Mouse (Mus musculus) splenic B cell, adult 2 months (primary cell): ENCODE results near the gene Cchcr1.
"Not testable (repeated sequence)": the region's sequence is repeated elsewhere in the genome, so short reads cannot be mapped to it uniquely, and the experiment has no call there.

Source experiments
- DNase-seq: peaks from one replicate; pipeline ENCODE4 v3.0.0-alpha.2; 2011; ENCODE audit warnings: low read depth, low spot score
- H3K27me3 ChIP-seq: 2 replicates; pipeline ENCODE4 v1.6.1; 2012; ENCODE audit warnings: mild to moderate bottlenecking, low read length, moderate library complexity, mixed read lengths; ENCODE audit not compliant: control insufficient read depth, poor library complexity, insufficient read depth, severe bottlenecking
- H3K36me3 ChIP-seq: 2 replicates; pipeline ENCODE4 v1.6.1; 2012; ENCODE audit warnings: mild to moderate bottlenecking, low read length, moderate library complexity, mixed read lengths; ENCODE audit not compliant: control insufficient read depth, poor library complexity, insufficient read depth, severe bottlenecking

Cchcr1 gene

DNA sequence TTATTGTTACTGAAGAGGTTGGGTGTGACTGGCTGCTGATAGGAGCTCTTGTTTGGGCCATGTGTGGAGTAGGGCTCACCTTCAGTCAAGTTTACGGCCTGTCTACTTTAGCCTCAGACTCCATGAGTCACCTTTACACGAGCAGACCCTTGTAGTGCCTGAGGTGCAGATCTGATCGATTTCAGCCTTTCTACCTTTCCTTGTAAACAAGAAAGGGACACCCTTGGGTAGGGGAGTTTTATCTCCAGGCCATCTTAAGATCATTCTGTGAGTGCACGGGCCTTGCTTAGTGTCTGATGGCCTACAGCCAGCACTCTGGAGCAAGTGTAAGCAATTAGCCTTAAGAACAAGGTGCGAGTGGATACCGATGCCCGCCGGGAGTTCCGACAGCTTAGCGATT, 10.0 kb upstream of the Cchcr1 start:
- Histone ChIP-seq H3K27me3 (no peaks in the 10 kb centered on the region), H3K36me3 (no peaks in the 10 kb centered on the region)
- DNase-seq, result no peak

DNA sequence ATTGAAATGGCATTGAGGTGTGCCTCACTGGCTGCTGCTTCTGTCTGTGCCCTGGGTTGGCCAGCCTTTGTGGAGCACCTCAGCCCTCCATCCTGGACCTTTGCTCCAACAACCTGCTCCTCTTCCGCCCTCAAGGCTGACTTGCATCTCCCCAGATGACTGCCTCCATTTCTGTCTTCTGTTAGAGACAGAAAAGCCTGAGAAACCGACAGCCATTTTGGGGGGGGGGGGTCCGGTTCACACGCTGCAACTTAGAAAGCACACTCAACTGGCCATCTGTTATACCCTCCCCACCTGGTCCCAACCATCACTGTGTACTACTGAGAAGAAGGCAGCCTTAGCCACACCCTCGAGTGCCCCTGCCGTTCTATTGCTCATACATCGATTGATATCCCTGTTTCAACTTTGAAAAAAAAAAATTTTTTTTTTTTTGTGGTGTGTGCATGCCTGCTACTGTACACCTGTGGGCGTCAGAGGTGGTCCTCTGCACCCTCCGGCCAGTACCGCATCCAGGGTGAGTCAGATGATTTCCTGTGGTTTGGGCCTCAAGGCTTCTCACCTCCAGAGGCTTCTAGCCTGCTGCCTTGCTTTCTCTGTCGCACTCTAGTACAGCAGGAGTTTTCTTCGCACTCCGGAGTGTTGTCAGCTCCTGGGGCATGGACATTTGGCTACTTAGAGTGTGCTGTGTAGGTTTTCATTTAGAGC, 9.2 kb upstream of the Cchcr1 start:
- Histone ChIP-seq H3K27me3 (no peaks in the 10 kb centered on the region), H3K36me3 (no peaks in the 10 kb centered on the region)
- no peak for DNase-seq

DNA sequence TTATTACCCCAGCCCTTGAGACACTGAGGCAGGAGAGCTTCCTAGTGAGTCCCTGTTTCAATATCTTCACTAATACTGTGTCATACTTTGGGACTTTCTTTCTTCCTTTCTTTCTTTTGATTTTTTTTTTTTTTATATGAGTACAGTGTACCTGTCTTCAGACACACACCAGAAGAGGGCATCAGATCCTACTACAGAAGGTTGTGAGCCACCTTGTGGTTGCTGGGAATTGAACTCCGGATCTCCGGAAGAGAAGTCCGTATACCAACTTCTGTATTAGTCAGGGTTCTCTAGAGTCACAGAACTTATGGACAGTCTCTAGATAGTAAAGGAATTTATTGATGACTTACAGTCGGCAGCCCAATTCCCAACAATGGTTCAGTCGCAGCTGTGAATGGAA, 8.6 kb upstream of the Cchcr1 start:
- not testable (repeated sequence) for H3K36me3 ChIP-seq, DNase-seq

DNA sequence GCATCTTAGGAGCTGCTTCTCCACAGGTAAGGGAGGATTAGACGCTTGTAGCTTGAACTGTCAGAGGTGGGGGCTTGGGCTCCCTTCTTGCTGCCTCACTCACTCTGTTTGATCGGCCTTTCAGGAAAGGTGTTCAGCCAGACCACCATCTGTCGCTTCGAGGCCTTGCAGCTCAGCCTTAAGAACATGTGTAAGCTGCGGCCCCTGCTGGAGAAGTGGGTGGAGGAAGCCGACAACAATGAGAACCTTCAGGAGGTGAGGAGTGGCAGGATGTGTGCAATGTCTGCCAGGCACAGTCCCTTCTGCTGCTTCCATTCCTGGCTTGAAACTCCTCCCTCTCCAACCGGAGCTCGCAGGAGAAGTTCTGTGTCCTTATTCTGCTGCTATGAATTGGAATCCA, 7.6 kb upstream of the Cchcr1 start:
- DNase-seq, result peak; percentile 59
- Histone ChIP-seq H3K36me3 (no peaks in the 10 kb centered on the region), H3K27me3 (no peaks in the 10 kb centered on the region)

More for the DNA sequence above, 8.6 kb upstream of the Cchcr1 start:
- not testable (repeated sequence) for H3K27me3 ChIP-seq

DNA sequence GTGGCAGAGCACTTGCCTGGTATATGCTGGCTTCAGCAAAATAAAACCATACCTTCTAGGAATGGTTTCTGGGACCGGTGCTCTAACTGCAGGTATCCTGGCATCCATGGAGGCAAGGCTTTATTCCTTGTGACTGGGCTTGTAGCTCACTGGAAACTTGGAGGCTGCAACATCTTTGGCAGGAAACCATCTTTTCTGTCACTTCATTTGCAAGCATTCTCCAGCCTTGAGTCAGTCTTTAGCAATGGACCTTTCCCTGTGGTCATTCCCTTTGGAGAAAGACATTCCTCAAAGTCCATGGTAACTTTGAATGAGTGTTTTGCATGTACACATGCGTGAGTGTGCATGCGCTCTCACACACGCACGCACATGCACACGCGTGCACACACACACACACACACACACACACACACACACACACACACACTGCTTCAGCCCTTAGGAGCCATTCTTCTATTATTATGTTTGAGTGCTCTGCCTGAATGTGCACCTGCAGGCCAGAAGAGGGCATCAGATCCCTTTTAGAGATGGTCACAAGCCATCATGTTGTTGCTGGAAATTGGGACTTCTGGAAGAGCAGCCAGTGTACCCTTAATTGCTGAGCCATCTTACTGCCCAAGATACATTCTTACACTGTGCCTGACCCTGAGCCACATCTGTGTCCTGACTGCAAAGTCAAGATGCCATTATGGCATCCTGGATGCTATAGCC, 3.8 kb upstream of the Cchcr1 start:
- Histone ChIP-seq H3K27me3 (no peaks in the 10 kb centered on the region), H3K36me3 (no peaks in the 10 kb centered on the region)
- peak; percentile 32 for DNase-seq

DNA sequence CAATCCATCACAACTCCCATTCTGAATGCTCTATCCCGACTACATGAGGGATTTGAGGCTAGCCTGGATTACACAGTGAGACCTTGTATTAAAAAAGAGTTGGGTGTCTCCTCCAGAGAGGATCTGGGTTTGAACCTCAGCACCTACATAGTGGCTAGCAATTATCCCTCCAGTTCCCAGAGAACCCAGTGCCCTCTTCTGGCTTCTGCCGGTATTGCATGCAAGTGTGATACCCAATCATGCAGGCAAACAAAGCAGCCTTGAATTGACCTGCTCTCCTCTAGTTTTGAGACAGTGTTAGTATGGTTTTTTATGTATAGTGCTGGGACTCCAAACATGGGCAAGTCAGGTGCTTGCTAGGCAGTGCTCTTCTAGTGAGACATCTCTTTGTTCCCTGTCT, 3.0 kb upstream of the Cchcr1 start:
- DNase-seq, result peak; percentile 82
- H3K27me3 ChIP-seq, result no peaks in the 10 kb centered on the region
- no peaks in the 10 kb centered on the region for H3K36me3 ChIP-seq

DNA sequence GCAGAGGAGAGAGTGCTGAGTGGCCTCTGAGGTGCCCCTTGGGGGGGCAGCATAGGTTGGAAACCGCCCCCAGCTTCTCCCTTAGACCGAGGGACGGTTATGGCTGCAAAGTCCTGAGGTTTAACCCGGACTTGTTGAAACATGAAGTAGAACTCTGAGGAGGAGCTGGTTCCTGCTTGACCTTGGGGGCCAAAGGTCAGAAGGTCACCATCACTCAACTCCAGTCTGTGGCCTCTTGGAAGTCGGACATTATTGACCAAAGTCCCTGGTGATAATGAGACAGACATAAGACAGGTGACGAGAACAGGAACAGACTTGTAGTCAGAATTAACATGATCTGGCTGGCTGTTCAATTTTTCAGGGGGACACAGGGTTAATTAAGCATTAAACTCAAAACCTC, 2.1 kb upstream of the Cchcr1 start:
- H3K27me3 ChIP-seq, result no peaks in the 10 kb centered on the region
- no peak for DNase-seq

DNA sequence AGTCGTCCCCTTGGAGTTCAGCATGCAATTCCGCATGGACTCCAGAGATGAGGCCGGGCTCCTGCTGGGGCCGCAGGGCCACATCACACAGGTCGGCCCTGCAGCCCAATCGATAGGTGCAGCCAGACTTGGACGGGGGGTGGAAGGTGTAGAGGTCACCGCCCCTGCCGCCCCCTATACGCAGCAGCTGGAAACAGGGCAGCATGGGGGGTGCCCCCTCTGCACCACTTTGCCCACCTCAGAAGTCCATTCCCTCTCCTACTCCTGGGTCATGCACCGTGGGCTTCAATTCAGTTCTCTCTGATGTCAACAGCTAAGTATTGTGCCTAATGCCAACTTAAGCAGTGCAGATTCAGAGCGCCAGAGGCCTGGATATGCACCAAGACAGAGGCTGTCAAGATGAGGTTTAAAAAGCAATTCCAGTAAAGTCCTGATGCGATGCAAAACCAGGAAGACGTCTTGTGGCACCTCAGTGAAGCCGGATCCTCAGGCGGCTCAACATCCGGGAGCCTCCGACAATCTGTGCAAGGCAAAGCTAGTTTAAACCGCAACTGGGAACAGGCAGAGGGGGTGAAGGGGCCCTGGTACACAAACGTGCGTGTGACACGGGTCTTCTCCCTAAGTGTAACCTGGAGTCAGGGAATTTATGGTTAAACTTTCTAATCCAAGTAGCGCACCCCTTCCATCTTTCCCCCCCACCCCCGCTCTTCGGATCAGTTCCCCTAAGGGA, 824 bp upstream of the Cchcr1 start:
- no peaks in the 10 kb centered on the region for H3K27me3 ChIP-seq
- H3K36me3 ChIP-seq, result no peaks in the 10 kb centered on the region
- peak; percentile 24 for DNase-seq

More for the DNA sequence above, 2.1 kb upstream of the Cchcr1 start:
- no peaks in the 10 kb centered on the region for H3K36me3 ChIP-seq

DNA sequence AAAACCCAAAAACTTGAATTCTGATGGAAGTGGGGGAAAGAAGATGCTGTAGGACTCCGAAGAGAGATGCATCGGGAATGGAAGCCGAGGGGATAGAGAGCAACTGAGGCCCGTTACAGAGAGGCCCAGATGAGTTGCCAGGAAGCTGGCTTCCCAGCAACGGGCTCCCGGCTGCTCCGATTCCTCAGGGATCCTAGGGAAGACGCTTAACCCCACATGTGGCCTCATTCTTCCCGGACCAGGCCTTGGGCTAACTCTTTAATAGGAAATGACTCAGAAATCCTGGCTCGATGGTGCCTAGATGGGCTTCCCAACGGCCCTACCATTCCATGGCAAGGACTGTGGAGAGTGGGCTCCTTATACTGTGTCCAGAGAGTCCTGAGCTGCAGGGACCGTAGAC, 626 bp downstream of the Cchcr1 start:
- no peak for DNase-seq
- Histone ChIP-seq H3K36me3 (no peaks in the 10 kb centered on the region), H3K27me3 (no peaks in the 10 kb centered on the region)

DNA sequence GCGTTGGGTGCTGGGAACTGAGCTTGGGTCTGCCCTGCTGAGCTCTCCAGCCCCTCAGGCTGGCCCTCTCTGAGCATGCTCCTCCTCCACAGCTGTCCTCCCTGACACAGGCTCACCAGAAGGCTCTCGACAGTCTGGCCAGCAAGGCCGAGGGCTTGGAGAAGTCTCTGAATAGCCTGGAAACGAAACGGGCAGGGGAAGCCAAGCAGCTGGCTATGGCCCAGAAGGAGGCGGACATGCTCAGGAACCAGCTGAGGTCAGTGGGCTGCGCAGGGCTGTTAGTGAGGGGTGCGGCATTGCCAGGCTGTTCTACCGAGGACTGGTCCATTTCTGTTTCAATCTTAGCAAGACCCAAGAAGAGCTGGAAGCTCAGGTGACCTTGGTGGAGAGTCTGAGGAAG, 7.5 kb downstream of the Cchcr1 start:
- Histone ChIP-seq H3K36me3 (no peaks in the 10 kb centered on the region), H3K27me3 (no peaks in the 10 kb centered on the region)
- no peak for DNase-seq

DNA sequence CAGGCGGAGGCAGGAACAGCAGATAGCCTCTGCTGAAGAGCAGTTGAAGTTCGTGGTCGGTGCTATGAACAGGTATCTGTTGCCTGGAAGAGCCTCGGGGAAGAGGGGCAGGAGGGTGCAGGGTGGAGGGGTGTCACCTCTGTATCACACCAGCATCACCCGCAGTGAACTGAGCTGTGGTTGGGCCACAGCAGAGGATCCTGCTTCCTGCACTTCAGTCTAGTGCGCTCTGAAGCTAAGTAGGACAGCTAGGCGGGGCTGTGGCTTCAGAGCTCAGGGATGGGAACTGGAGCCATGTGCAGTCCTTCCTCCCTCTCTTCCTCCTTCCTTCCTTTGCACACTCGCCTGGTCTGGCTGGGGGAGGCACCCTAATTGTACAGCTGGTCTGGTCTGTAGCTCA, 9.7 kb downstream of the Cchcr1 start:
- Histone ChIP-seq H3K36me3 (no peaks in the 10 kb centered on the region), H3K27me3 (no peaks in the 10 kb centered on the region)
- no peak for DNase-seq

DNA sequence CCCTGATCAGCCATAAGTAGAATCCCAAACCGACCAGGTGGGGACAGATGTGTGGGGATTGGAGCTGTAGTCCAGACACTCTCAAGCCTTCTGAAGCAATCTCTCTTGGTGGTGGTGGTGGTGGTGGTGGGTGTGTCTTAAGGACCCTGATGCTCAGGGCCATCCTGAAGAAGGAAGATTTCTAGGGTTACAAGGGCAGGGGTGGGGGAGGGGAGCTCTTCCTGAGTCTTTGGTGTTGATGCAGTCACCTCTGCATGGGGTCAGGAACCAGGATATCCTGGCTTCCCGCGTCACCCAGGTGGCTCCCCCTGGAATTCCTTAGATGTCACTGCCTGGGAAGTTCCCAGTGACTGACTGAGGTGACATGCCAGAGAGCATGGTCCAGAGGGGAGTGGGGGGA, 15.5 kb downstream of the Cchcr1 start:
- Histone ChIP-seq H3K27me3 (no peaks in the 10 kb centered on the region), H3K36me3 (no peaks in the 10 kb centered on the region)
- no peak for DNase-seq

DNA sequence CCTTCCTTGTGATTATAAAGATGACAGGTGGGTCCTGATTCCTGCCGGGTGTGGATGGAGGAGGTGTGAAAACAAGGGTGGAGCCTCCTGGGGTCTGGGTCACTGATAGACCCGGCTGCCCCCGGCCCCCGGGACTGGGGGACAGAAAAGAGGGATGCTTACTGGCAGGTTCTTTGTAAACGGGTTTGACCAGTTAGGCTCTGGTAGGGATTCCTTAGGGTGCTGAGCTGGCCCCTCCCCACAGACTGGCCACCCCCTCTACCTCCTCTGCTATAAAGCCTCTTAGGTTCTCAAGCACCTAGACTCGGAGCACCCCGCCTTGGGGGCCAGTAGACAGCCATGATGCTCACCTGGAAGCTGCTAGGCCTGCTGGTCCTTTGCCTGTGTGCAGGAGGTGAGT, 16.0 kb downstream of the Cchcr1 start, which contains the start of gene Psors1c2:
Psors1c2 (plus strand) TSS at position 301 of the 400 bp plus-strand sequence.
- DNase-seq, result no peak
- Histone ChIP-seq H3K36me3 (no peaks in the 10 kb centered on the region), H3K27me3 (no peaks in the 10 kb centered on the region)

DNA sequence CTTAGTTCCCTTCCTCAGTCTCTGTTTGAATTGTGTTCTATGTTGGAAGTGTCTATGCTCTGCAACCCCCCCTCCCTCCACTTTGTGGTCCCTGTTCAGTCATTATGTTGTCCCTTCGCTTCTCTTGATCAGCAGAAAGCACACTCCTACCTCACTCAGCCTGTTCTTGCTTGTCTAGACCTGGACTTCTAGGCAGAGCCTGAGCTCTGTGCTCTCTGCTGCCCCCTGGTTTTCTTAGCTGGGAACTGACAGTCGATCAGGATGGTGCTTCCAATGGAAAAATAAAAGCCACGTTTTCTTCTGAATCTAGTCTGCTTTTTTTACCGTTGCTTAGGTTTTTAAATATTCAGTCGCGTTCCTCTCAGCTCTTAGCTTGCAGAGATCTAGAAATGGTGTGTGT, 17.4 kb downstream of the Cchcr1 start:
- Histone ChIP-seq H3K27me3 (no peaks in the 10 kb centered on the region), H3K36me3 (no peaks in the 10 kb centered on the region)
- peak; percentile 79 for DNase-seq

DNA sequence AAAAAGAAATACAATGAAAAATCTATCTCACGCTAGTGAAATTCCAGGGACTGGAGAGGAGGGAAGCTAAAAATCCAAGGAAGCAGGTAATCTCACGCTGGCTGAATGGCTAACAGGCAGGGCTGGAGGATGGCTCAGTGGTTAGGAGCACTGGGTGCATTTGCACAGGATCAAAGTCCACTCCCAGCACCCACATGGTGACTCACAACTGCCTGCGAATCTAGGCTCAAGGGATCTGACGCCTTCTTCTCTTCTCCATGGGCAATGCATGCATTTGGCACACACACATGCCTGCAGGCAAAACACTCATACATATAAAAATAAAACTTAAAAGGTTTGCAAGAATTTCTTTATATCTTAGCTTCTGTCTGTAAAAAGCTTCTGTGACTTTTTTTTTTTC, 20.5 kb downstream of the Cchcr1 start:
- Histone ChIP-seq H3K36me3 (no peaks in the 10 kb centered on the region), H3K27me3 (no peaks in the 10 kb centered on the region)
- DNase-seq, result no peak
